Mouse (Mus musculus) testis, adult 2 months (tissue): ENCODE measurements around the gene Ppp1r3c.

ENCODE experiments used
- CTCF ChIP-seq: fragments of 200-500 bp; IDR thresholded peaks from 2 replicates; pipeline ENCODE4 v1.5.1; 2012; ENCODE audit warnings: low read depth, mild to moderate bottlenecking, inconsistent platforms, low read length, moderate library complexity; ENCODE audit not compliant: control insufficient read depth, insufficient read depth, insufficient replicate concordance
- POLR2A ChIP-seq: fragments of 200-500 bp; IDR thresholded peaks from 2 replicates; pipeline ENCODE4 v1.6.1; 2012; ENCODE audit warnings: low read depth, mild to moderate bottlenecking, inconsistent platforms, low read length, moderate library complexity; ENCODE audit not compliant: control insufficient read depth

- TF ChIP-seq CTCF = no peak
- TF ChIP-seq POLR2A = no peak
These were observed 50.4 kb downstream of the Ppp1r3c start for GRCm38 (mm10) chr19:36686016-36686415.
